ENCODE assay signal across 26 mouse cellular contexts in the genomic region with DNA sequence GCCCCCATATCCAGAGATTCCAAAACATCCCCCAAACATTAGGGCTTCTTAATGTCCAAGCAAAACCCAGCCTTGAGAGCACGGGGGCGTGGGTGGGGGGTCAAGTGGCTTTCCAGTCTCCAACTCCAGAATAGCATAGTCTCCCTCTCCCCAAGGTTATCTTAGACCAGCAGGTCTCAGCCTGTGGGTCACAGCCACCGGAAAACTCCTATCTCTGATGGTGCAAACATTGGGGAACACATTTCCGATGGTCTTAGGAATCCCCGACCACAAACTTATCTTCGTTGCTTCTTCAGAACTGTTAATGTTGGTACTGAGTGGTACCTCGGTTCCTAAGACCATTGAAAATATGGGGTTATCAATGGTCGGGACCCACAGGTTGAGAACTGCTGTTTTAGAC. TPM values are rescaled to one million over a fixed set of nuclear protein-coding genes. Genes with fewer than 3 reads are reported as not detected.
"Had no signal": no experiment of that assay in that cellular context is flagged by ENCODE, and none has a peak within 500 bp of the region (broad histone marks: within the 10 kb centered on the region; RNA-seq: fewer than 3 reads in every experiment).

No protein-coding gene starts in this region.

- H3K27me3 ChIP-seq: limb, embryonic 12.5 days; limb, embryonic 15.5 days; midbrain, embryonic 13.5 days had no signal

- DNase-seq: kidney, adult 18-20 months; kidney, adult 9 months; kidney, postnatal 14 days; kidney, postnatal 4 days; left cerebral cortex, postnatal 4 days; lung, embryonic 14.5 days; right cerebral cortex, postnatal 4 days; thymus, adult 2 months; thymus, postnatal 14 days; thymus, postnatal 4 days had no signal

- H3K27ac ChIP-seq: limb, embryonic 12.5 days; limb, embryonic 15.5 days; macrophage; midbrain, embryonic 10.5 days; midbrain, embryonic 13.5 days; stomach, postnatal 0 days had no signal

- ATAC-seq: inflammation-experienced regulatory T-cells, adult 6 months; intestine, embryonic 16.5 days; lung, postnatal 0 days; midbrain, embryonic 13.5 days; midbrain, embryonic 16.5 days had no signal

- H3K9ac ChIP-seq: limb, embryonic 12.5 days; limb, embryonic 15.5 days; lung, embryonic 14.5 days; midbrain, embryonic 13.5 days had no signal

- H3K9me3 ChIP-seq: limb, embryonic 12.5 days; limb, embryonic 15.5 days; midbrain, embryonic 10.5 days; midbrain, embryonic 13.5 days had no signal

- H3K36me3 ChIP-seq: limb, embryonic 12.5 days; limb, embryonic 15.5 days; midbrain, embryonic 10.5 days; midbrain, embryonic 13.5 days had no signal

- H3K4me3 ChIP-seq: limb, embryonic 12.5 days; limb, embryonic 15.5 days; midbrain, embryonic 10.5 days; midbrain, embryonic 13.5 days; myocyte had no signal

- H3K4me2 ChIP-seq: limb, embryonic 12.5 days; limb, embryonic 15.5 days; lung, embryonic 14.5 days; midbrain, embryonic 13.5 days had no signal

RNA-seq across cellular contexts. Expression of a gene that starts 3.6 kb away (rescaled TPM):
- total RNA-seq: monocyte, adult 5-6 weeks had no signal
- polyA plus RNA-seq: inflammation-experienced regulatory T-cells, adult 6 months; intestine, embryonic 16.5 days; kidney, embryonic 16.5 days; limb, embryonic 12.5 days; limb, embryonic 15.5 days; liver, embryonic 16.5 days; lung, embryonic 14.5 days; macrophage; midbrain, embryonic 10.5 days; myocyte; neural tube, embryonic 11.5 days; stomach, embryonic 14.5 days; stomach, postnatal 0 days; thymus, adult 2 months had no signal
